Mouse (Mus musculus) liver, adult 2 months (tissue): ENCODE results near the gene Asb11. TPM values are rescaled to one million over a fixed set of nuclear protein-coding genes. Genes with fewer than 3 reads are reported as not detected.

ENCODE experiments used
- DNase-seq: peaks from one replicate; pipeline ENCODE4 v3.0.0-alpha.2; 2011; ENCODE audit warnings: low read depth, low spot score; ENCODE audit errors: extremely low read depth
- H3K27ac ChIP-seq: fragments of 200-500 bp; replicated peaks from 2 replicates; pipeline ENCODE4 v1.5.1; 2012; ENCODE audit warnings: low read depth, mild to moderate bottlenecking, control low read depth, inconsistent platforms, low read length; ENCODE audit not compliant: insufficient read depth
- H3K27me3 ChIP-seq: fragments of 200-500 bp; 2 replicates; pipeline ENCODE4 v1.6.1; 2012; ENCODE audit warnings: mild to moderate bottlenecking, moderate library complexity, low read length, inconsistent platforms; ENCODE audit not compliant: control insufficient read depth, insufficient read depth
- H3K36me3 ChIP-seq: fragments of 200-500 bp; 2 replicates; pipeline ENCODE4 v1.6.1; 2012; ENCODE audit warnings: low read length, inconsistent platforms; ENCODE audit not compliant: control insufficient read depth, insufficient read depth
- H3K4me1 ChIP-seq: fragments of 200-500 bp; 2 replicates; pipeline ENCODE4 v1.6.1; 2011; ENCODE audit warnings: low read length; ENCODE audit not compliant: control insufficient read depth, insufficient read depth
- H3K4me3 ChIP-seq: fragments of 200-500 bp; 2 replicates; pipeline ENCODE4 v1.5.1; 2011; ENCODE audit warnings: low read depth, mild to moderate bottlenecking, control low read depth, low read length, moderate library complexity; ENCODE audit not compliant: insufficient read depth
- H3K79me2 ChIP-seq: fragments of 200-500 bp; 2 replicates; pipeline ENCODE4 v1.6.1; 2012; ENCODE audit warnings: inconsistent platforms, mild to moderate bottlenecking, low read length, moderate library complexity; ENCODE audit not compliant: control insufficient read depth, insufficient read depth
- H3K9ac ChIP-seq: fragments of 200-500 bp; 2 replicates; pipeline ENCODE4 v1.6.1; 2012; ENCODE audit warnings: low read depth, mild to moderate bottlenecking, control low read depth, inconsistent platforms, low read length
- CTCF ChIP-seq: fragments of 200-500 bp; IDR thresholded peaks from 2 replicates; pipeline ENCODE4 v1.5.1; 2011; ENCODE audit warnings: low read depth, low read length, control low read depth
- POLR2A ChIP-seq: fragments of 200-500 bp; IDR thresholded peaks from 2 replicates; pipeline ENCODE4 v1.6.1; 2011; ENCODE audit warnings: low read length, control low read depth; ENCODE audit not compliant: insufficient read depth; ENCODE audit errors: extremely low read depth
- WGBS: fragments of 180-500 bp; shearing (Covaris S2); methylation state at CpG from one replicate; pipeline ENCODE4 v1.1.7; 2018; 5-methylcytosine and 5-hydroxymethylcytosine counted together
- polyA plus RNA-seq: library from polyadenylated mRNA; depleted of rRNA; stranded (reverse); fragments of >200 nt; gene quantifications from 2 replicates; pipeline ENCODE4 v1.2.3, GENCODE M21; 2012
- total RNA-seq: library from RNA; depleted of rRNA; stranded (reverse); fragments of >200 nt; gene quantifications from 2 replicates; pipeline ENCODE4 v1.2.3, GENCODE M21; 2014

Gene Asb11
- total and polyA plus RNA-seq, 2 experiments: 0.09 TPM; not detected in 1

DNA sequence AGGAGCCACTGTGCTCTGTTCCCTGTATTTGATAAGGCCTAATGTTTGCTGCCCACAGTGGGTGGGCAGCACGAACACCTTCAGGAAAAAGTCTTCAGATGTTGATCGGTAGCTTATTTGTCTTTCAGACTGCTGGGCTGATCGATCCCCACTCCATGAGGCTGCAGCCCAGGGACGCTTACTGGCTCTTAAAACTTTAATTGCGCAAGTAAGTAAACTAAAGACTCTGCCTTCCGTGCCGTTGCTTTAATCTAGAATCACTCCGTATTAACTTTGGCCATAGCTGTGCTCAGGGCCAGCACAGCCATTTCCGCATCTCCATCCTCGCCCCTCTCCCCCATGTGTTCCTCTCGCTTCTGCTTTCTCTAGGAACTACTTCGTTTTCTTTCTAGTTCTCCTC lies 8.8 kb downstream of the Asb11 start:
- no peak overlapping the region for H3K9ac ChIP-seq
- TF ChIP-seq POLR2A (no peak), CTCF (no peak)
- no peaks in the 10 kb centered on the region for H3K79me2 ChIP-seq
- H3K4me3 ChIP-seq: no peak overlapping the region
- H3K4me1 ChIP-seq: peaks cover 2% of the 10 kb centered on the region; the same call in 1 of the 2 replicates
- H3K27ac ChIP-seq: no peak overlapping the region
- no peaks in the 10 kb centered on the region for H3K36me3 ChIP-seq
- H3K27me3 ChIP-seq: no peaks in the 10 kb centered on the region
- peak; percentile 68 for DNase-seq
- WGBS: 37% methylated on average over 12 of the region's 12 CpGs

DNA sequence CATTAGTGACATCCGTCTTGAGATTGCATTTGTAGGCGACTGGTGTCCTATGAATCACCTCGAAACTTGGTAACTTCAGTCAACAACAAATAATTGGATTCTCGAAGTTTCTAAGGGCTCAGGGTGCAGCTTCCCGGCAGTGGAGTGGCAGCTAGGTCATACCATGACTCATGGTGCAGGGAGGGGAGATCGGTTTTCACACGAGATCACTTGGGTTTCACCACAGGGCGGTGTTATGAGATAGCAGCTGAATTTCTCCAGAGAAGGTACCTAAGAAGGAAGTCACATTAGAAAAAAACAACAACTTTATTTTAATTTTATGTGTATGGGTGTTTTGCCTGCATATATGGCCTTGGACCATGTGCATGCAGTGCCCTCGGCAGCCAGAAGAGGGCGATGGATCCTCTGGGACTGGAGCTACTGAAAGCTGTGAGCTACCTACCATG lies 9.3 kb downstream of the Asb11 start:
- whole genome bisulfite sequencing: 65% methylated on average over 10 of the region's 10 CpGs
- Histone ChIP-seq H3K36me3 (no peaks in the 10 kb centered on the region), H3K27ac (no peak overlapping the region), H3K9ac (no peak overlapping the region), H3K4me1 (peaks cover 2% of the 10 kb centered on the region; the same call in 1 of the 2 replicates), H3K27me3 (no peaks in the 10 kb centered on the region), H3K4me3 (no peak overlapping the region), H3K79me2 (no peaks in the 10 kb centered on the region)
- no peak for TF ChIP-seq POLR2A
- peak; percentile 38; the same call in 1 of the 2 replicates for TF ChIP-seq CTCF
- DNase-seq: no peak

DNA sequence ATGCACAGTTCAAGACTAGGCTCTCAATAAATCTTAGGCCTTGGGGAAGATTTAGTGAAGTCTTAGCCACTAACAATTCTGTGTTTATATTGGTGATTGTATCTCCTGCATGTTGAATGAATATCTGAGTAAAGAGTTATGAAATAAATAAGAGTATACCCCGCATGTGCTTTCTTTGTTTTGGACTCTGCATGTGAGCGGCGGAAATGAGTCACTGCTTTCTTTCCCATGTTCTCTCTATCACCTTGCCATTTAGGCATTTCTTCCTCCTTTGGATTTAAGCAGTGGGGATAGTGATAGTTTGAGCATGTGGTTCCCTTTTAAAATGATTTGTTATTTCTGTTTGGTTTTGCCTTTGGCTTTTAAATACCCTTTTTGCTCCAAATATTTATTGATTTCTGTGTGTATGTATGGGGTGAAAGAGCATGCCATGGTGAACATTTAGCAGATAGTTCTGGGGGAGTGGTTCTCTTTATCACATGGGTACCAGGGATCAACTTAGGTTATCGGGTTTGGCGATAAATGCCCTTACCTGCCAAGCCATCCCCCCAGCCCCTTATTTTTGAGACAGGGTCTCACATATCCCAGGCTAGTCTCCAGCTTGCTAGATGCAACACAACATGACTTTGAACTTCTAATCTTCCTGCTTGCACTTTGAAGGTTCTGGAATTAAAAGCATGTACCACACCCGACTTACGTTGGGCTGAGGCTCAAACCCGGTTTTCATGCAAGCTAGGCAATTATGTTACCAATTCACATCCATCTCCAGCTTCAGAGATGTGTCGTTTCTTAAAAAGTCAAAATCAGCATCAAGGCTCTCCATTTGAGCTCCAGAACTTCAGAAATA lies 10.3 kb downstream of the Asb11 start:
- Histone ChIP-seq H3K36me3 (no peaks in the 10 kb centered on the region), H3K9ac (no peak overlapping the region), H3K79me2 (no peaks in the 10 kb centered on the region), H3K4me3 (no peak overlapping the region), H3K27me3 (no peaks in the 10 kb centered on the region), H3K4me1 (peaks cover 2% of the 10 kb centered on the region; the same call in 1 of the 2 replicates), H3K27ac (no peak overlapping the region)
- no peak for TF ChIP-seq CTCF
- TF ChIP-seq POLR2A: no peak
- DNase-seq: no peak
- WGBS: 69% methylated on average over 9 of the region's 9 CpGs

DNA sequence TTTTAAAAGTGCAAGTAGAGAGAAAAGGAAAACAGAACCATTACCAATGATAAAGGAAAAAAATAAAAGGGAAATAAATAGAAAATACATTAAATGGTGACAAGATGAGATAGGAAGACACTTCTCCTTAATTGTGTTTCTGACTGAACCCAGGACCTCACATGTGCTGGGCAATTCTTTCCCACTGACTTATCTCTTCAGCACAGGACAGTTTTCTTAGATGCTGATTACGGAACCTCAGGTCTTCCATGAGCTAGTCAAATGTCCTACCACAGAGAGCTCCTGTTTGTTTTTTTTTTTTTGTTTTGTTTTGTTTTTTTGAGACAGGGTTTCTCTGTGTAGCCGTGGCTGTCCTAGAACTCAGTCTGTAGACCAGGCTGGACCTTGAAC lies 10.9 kb downstream of the Asb11 start:
- 64% methylated on average over 2 of the region's 2 CpGs for WGBS
- H3K36me3 ChIP-seq: no peaks in the 10 kb centered on the region
- H3K4me1 ChIP-seq: peaks cover 2% of the 10 kb centered on the region; the same call in 1 of the 2 replicates
- TF ChIP-seq POLR2A (no peak), CTCF (no peak)
- no peak for DNase-seq
- no peak overlapping the region for H3K27ac ChIP-seq
- no peak overlapping the region for H3K9ac ChIP-seq
- H3K27me3 ChIP-seq: no peaks in the 10 kb centered on the region
- H3K4me3 ChIP-seq: no peak overlapping the region
- no peaks in the 10 kb centered on the region for H3K79me2 ChIP-seq

DNA sequence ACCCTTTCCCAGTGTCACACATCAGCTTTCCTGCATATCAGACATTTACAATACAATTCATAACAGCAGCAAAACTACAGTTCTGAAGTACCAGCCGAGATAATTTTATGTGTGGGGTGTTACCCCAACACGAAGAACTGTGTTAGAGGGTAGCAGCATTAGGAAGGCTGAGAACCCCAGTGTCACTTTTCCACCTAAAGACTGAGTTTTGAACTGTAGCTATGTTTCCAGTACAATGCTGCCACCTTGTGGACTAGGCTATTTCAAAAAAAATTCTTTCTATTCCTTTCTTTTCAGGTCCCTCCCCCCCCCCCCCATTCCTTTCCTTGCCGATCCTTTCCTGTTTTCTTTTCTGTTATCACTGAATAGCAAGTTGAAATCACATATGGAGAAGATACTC lies 12.4 kb downstream of the Asb11 start:
- DNase-seq: peak; percentile 50
- no peaks in the 10 kb centered on the region for H3K27me3 ChIP-seq

More for the DNA sequence above, 12.4 kb downstream of the Asb11 start:
- Histone ChIP-seq H3K27ac (no peak overlapping the region), H3K9ac (no peak overlapping the region), H3K4me1 (peaks cover 2% of the 10 kb centered on the region; the same call in 1 of the 2 replicates), H3K79me2 (no peaks in the 10 kb centered on the region), H3K4me3 (no peak overlapping the region), H3K36me3 (no peaks in the 10 kb centered on the region)
- WGBS: 9% methylated on average over 3 of the region's 3 CpGs
- TF ChIP-seq POLR2A: no peak
- peak; percentile 46 for TF ChIP-seq CTCF
